Mouse (Mus musculus): ENCODE measurements around the gene Exoc6b.
"Not testable (repeated sequence)": the region's sequence is repeated elsewhere in the genome, so short reads cannot be mapped to it uniquely, and the experiment has no call there.

Exoc6b gene

GRCm38 (mm10) chr6:84640324-84641061 lies 428.8 kb downstream of the Exoc6b start:
- DNase-seq (ENCODE audit: low read depth, low spot score): no peak

GRCm38 (mm10) chr6:84638206-84638605 lies 431.1 kb downstream of the Exoc6b start:
- no peak for DNase-seq (ENCODE audit: low read depth, low spot score)

GRCm38 (mm10) chr6:84631588-84631987 lies 437.7 kb downstream of the Exoc6b start:
- DNase-seq (ENCODE audit: low read depth, low spot score): no peak

- no peak for DNase-seq (ENCODE audit: low read depth, low spot score)
Measured at GRCm38 (mm10) chr6:84630276-84630675, 439.0 kb downstream of the Exoc6b start.

GRCm38 (mm10) chr6:84628831-84629230 lies 440.5 kb downstream of the Exoc6b start:
- no peak for DNase-seq (ENCODE audit: low read depth, low spot score)

GRCm38 (mm10) chr6:84626398-84626797 lies 442.9 kb downstream of the Exoc6b start:
- no peak for DNase-seq (ENCODE audit: low read depth, low spot score)

- no peak for DNase-seq (ENCODE audit: low read depth, low spot score)
Measured at GRCm38 (mm10) chr6:84619166-84619565, 450.1 kb downstream of the Exoc6b start.

GRCm38 (mm10) chr6:84617051-84617450 lies 452.3 kb downstream of the Exoc6b start:
- no peak for DNase-seq (ENCODE audit: low read depth, low spot score)

- no peak for DNase-seq (ENCODE audit: low read depth, low spot score)
Measured at GRCm38 (mm10) chr6:84616586-84616985, 452.7 kb downstream of the Exoc6b start.

GRCm38 (mm10) chr6:84613561-84613960 lies 455.8 kb downstream of the Exoc6b start:
- DNase-seq (ENCODE audit: low read depth, low spot score): no peak

- no peak for DNase-seq (ENCODE audit: low read depth, low spot score)
Measured at GRCm38 (mm10) chr6:84601136-84601889, 468.0 kb downstream of the Exoc6b start.

GRCm38 (mm10) chr6:84599296-84599695 lies 470.0 kb downstream of the Exoc6b start:
- not testable (repeated sequence) for DNase-seq (ENCODE audit: low read depth, low spot score)

- no peak for DNase-seq (ENCODE audit: low read depth, low spot score)
Measured at GRCm38 (mm10) chr6:84598725-84599124, 470.6 kb downstream of the Exoc6b start.

- no peak for DNase-seq (ENCODE audit: low read depth, low spot score)
Measured at GRCm38 (mm10) chr6:84594626-84595025, 474.7 kb downstream of the Exoc6b start.

- no peak for DNase-seq (ENCODE audit: low read depth, low spot score)
Measured at GRCm38 (mm10) chr6:84593693-84594092, 475.6 kb downstream of the Exoc6b start, which contains the start of gene Cyp26b1. Cyp26b1 (minus strand) TSS chr6:84593908.

GRCm38 (mm10) chr6:84590961-84591745 lies 478.2 kb downstream of the Exoc6b start:
- no peak for DNase-seq (ENCODE audit: low read depth, low spot score)

- DNase-seq (ENCODE audit: low read depth, low spot score): peak; percentile 11
Measured at GRCm38 (mm10) chr6:84589742-84590686, 479.3 kb downstream of the Exoc6b start.

GRCm38 (mm10) chr6:84588895-84589652 lies 480.2 kb downstream of the Exoc6b start:
- DNase-seq (ENCODE audit: low read depth, low spot score): no peak

GRCm38 (mm10) chr6:84588221-84588894 lies 481.0 kb downstream of the Exoc6b start:
- DNase-seq (ENCODE audit: low read depth, low spot score): no peak
